Mouse (Mus musculus) left cerebral cortex, adult 2 months (tissue): ENCODE data around the gene Tmem132d. TPM values are rescaled to one million over a fixed set of nuclear protein-coding genes. Genes with fewer than 3 reads are reported as not detected.

Experiments
- DNase-seq, 2 experiments: peaks; one replicate each; pipeline ENCODE4 v3.0.0; 2021 to 2022; ENCODE audit warnings: low spot score in 2 of 2, mixed read lengths in 1 of 2; ENCODE audit errors: extremely low spot score in 1 of 2
- H3K27ac ChIP-seq: fragments of 200-600 bp; 2 replicates; pipeline ENCODE4 v1.8.1; 2022
- H3K4me3 ChIP-seq: fragments of 200-600 bp; 2 replicates; pipeline ENCODE4 v1.8.1; 2022
- CTCF ChIP-seq: fragments of 200-600 bp; IDR thresholded peaks from 2 replicates; pipeline ENCODE4 v1.8.1; 2022; ENCODE audit warnings: antibody characterized with exemption, mild to moderate bottlenecking, moderate library complexity
- intact Hi-C: fragments of 180-260 bp; cut with DNase I; formaldehyde crosslinking; loops from one replicate; pipeline ENCODE4 v1.15.1; 2025
- total RNA-seq, 2 experiments: library from RNA; stranded (reverse); gene quantifications; 2 replicates each; pipeline ENCODE4 v1.2.3; 2021

Tmem132d gene
- total RNA-seq, 2 experiments from 2014 or later, result 57.7 to 59.9 TPM

- no peak for TF ChIP-seq CTCF
- intact Hi-C loops, result no loop called here
- no peak overlapping the region for H3K4me3 ChIP-seq
- no peak overlapping the region for H3K27ac ChIP-seq
- DNase-seq, result no peak
Measured at GRCm38 (mm10) chr5:128330351-128330750, 102.5 kb downstream of the Tmem132d start.

- Histone ChIP-seq H3K27ac (no peak overlapping the region), H3K4me3 (no peak overlapping the region)
- intact Hi-C loops, result no loop called here
- TF ChIP-seq CTCF, result no peak
- DNase-seq, result no peak
Measured at GRCm38 (mm10) chr5:128302387-128302786, 130.5 kb downstream of the Tmem132d start.

DNA sequence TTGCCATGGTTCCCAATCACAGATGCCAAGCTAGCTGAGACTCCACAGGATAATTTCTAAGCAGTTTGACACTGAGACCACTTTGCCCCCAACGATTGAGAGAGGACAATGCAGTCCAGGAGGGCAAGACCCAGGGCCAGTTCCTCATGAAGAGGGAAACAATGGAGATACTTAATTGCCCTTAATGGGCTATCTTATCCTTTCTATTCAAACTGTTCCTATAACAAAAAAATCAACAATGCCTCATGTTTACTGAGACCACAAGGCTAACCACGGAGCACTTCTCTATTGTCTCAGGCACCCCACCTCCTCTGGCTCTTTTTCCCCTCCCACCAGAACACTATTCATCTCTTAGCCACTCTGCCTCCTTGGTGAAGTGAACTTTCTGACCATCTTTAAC, 141.7 kb downstream of the Tmem132d start:
- Histone ChIP-seq H3K27ac (no peak overlapping the region), H3K4me3 (no peak overlapping the region)
- intact Hi-C loops, result no loop called here
- TF ChIP-seq CTCF, result no peak
- no peak for DNase-seq

GRCm38 (mm10) chr5:128273255-128273654, 159.6 kb downstream of the Tmem132d start:
- intact Hi-C loops, result no loop called here
- no peak for DNase-seq
- no peak for TF ChIP-seq CTCF
- Histone ChIP-seq H3K27ac (no peak overlapping the region), H3K4me3 (no peak overlapping the region)

DNA sequence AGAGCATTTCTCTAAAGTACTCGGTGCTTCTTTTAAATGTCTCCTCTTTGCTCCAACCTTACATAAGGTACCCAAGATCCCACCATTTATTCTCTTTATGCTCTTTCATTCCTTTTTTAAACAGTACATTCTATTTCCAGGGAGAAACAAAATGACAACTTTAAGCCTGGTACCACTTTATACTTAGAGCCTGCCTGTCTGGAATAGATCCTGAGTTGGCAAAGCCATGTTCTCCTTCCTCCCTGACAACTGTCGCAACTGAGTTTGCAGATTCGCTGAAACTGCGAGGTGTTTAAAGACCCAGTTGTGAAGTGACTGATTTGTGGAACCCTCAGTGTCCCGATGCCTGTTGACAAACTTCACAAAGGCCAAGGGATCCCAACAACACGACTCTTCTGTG, 165.5 kb downstream of the Tmem132d start:
- TF ChIP-seq CTCF, result no peak
- DNase-seq, result no peak
- intact Hi-C loops, result loop anchor here (5.0 kb wide), 1 partner anchor 120 kb away; no protein-coding TSS in a partner anchor
- peak overlapping the region; percentile 44; the same call in 1 of the 2 replicates for H3K27ac ChIP-seq
- no peak overlapping the region for H3K4me3 ChIP-seq

- intact Hi-C loops, result no loop called here
- H3K27ac ChIP-seq, result no peak overlapping the region
- TF ChIP-seq CTCF, result no peak
- no peak overlapping the region for H3K4me3 ChIP-seq
- no peak for DNase-seq
Measured at GRCm38 (mm10) chr5:128244219-128244618, 188.7 kb downstream of the Tmem132d start.

DNA sequence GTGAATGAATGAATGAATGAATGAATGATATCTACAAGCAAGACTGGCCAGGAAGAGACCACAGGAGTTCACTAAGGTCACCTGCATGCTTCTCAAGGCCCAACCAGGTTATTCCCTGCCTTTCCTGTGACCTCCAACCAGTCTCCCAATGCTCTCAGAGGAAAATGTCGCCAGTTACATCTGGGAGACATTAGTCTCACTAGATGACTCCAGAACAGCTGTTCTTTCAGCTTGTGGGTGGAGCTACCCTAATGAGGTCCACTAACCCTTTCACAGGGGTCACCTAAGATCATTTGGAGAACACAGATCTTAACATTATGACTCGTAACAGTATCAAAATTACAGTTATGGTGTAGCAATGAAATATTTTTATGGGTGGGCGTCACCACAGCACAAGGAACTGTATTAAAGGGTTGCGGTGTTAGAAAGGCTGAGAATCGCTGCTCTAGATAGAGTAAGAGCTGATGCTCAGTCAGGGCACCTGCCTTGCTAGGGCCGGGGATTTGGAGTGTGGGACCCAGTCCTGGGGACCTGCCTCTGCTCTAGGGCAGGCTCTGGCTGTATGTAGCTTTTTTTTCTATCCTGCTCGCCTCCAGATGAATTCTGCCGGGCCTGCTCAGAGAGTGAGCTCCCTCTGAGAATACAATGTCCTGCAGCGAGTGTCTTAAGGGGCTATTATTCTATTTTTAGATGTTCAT, 196.1 kb downstream of the Tmem132d start:
- intact Hi-C loops, result loop anchor here (10.0 kb wide), 1 partner anchor 422 kb away; no protein-coding TSS in a partner anchor
- no peak for TF ChIP-seq CTCF
- DNase-seq, result no peak
- Histone ChIP-seq H3K4me3 (no peak overlapping the region), H3K27ac (no peak overlapping the region)

DNA sequence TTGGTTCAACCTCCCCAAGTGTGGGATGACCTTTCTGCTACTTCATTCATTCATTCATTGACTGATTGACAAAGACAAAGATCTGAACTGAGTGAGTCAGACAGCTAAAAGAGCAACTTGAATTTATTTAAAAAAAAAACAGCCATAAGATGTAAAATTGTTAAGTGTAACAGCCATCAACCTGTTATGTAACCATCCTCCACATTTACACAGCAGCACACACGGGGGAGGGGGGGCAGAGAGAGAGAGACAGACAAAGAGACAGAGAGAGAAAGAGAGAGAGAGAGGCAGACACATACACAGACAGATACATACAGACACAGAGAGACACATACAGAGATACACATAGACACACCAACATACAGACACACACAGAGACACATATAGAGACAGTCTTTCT, 197.3 kb downstream of the Tmem132d start:
- H3K27ac ChIP-seq, result no peak overlapping the region
- H3K4me3 ChIP-seq, result no peak overlapping the region
- intact Hi-C loops, result loop anchor here (10.0 kb wide), 1 partner anchor 421 kb away; no protein-coding TSS in a partner anchor
- TF ChIP-seq CTCF, result no peak
- DNase-seq, result peak in 1 of 2 experiments; percentile 17

DNA sequence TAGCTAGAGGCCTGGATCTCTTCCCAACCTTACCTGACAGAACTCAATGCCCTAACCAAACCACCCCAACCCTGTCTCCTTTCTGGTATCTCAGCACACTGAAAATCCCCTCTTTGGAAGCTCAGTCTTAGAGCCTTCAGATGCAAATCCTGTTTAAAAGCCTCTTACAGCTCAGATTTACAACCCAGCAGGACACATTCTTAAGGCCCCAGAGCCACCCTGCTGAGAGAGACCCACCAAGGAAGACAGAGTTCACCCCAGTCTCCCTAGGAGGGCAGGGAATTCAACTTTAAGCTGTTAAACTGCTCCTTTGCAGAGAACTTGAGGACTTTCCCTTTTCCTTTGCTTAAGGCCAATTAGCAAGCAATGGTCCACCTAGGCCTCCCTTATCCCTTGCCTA, 199.8 kb downstream of the Tmem132d start:
- TF ChIP-seq CTCF, result no peak
- H3K27ac ChIP-seq, result no peak overlapping the region
- DNase-seq, result no peak
- intact Hi-C loops, result loop anchor here (10.0 kb wide), 1 partner anchor 418 kb away; no protein-coding TSS in a partner anchor
- no peak overlapping the region for H3K4me3 ChIP-seq

GRCm38 (mm10) chr5:128218281-128218680, 214.6 kb downstream of the Tmem132d start:
- DNase-seq, result no peak
- Histone ChIP-seq H3K27ac (no peak overlapping the region), H3K4me3 (no peak overlapping the region)
- TF ChIP-seq CTCF, result no peak
- intact Hi-C loops, result no loop called here

DNA sequence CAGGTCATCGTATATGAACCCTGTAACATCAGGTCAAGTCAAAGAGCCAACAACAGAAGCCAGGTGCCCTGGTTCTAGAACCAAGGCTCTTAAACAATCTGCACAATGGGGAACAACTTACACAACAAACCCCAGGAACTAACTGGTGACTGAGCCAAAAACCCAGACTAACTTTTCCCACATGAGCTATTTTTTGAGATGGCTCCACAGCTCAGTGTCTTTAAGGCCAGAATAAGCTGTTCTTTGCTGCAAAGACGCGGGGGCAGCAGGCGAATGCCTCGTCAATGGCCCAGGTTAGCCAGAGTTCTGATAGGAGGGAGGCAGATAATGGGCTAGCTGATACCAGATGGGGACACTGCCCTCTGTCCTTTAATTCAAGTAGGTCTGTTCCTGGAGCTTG, 221.8 kb downstream of the Tmem132d start:
- H3K27ac ChIP-seq, result no peak overlapping the region
- TF ChIP-seq CTCF, result no peak
- intact Hi-C loops, result loop anchor here (5.0 kb wide), 2 partner anchors 51 to 151 kb away; no protein-coding TSS in a partner anchor
- H3K4me3 ChIP-seq, result no peak overlapping the region
- no peak for DNase-seq

GRCm38 (mm10) chr5:128205716-128206115, 227.2 kb downstream of the Tmem132d start:
- no peak for DNase-seq
- peak overlapping the region; percentile 63 for H3K27ac ChIP-seq
- no peak overlapping the region for H3K4me3 ChIP-seq
- no peak for TF ChIP-seq CTCF
- intact Hi-C loops, result no loop called here

GRCm38 (mm10) chr5:128204685-128205320, 228.1 kb downstream of the Tmem132d start:
- intact Hi-C loops, result no loop called here
- no peak for TF ChIP-seq CTCF
- no peak for DNase-seq
- Histone ChIP-seq H3K4me3 (no peak overlapping the region), H3K27ac (peak overlapping the region; percentile 58)
